Mouse (Mus musculus) MEL (cell line): ENCODE data around the gene Rpl37a. TPM values are rescaled to one million over a fixed set of nuclear protein-coding genes. Genes with fewer than 3 reads are reported as not detected.

Source experiments
- DNase-seq: peaks from one replicate; pipeline ENCODE4 v3.0.0; 2011; ENCODE audit warnings: low read depth, low spot score
- H3K27ac ChIP-seq: 2 replicates; pipeline ENCODE4 v1.5.1; 2012; ENCODE audit warnings: low read depth, mild to moderate bottlenecking, control low read depth, low read length, moderate library complexity; ENCODE audit not compliant: control insufficient read depth
- H3K27me3 ChIP-seq, 2 experiments: fragments of 150-350 bp in 1 of 2; sonication (generic) in 1 of 2; 2 replicates each; pipeline ENCODE4 v1.6.1; 2012; ENCODE audit warnings: low read length in 2 of 2, mild to moderate bottlenecking in 2 of 2, improper control_type of control experiment in 1 of 2, moderate library complexity in 1 of 2; ENCODE audit not compliant: insufficient read depth in 2 of 2, control insufficient read depth in 1 of 2
- H3K36me3 ChIP-seq, 2 experiments: 2 replicates each; pipeline ENCODE4 v1.6.1; 2012 to 2014; ENCODE audit warnings: low read length in 2 of 2, improper control_type of control experiment in 1 of 2, inconsistent platforms in 1 of 2, mild to moderate bottlenecking in 1 of 2; ENCODE audit not compliant: insufficient read depth in 2 of 2, control insufficient read depth in 1 of 2
- H3K4me1 ChIP-seq, 2 experiments: fragments of 150-350 bp in 1 of 2; sonication (generic) in 1 of 2; 2 replicates each; pipeline ENCODE4 v1.6.1; 2012; ENCODE audit warnings: low read length in 2 of 2, improper control_type of control experiment in 1 of 2, mild to moderate bottlenecking in 1 of 2; ENCODE audit not compliant: insufficient read depth in 2 of 2, control insufficient read depth in 1 of 2
- H3K4me3 ChIP-seq, 2 experiments: fragments of 150-350 bp in 1 of 2; sonication (generic) in 1 of 2; 2 replicates each; pipeline ENCODE4 v1.5.1; 2012; ENCODE audit warnings: low read depth in 2 of 2, low read length in 2 of 2, mild to moderate bottlenecking in 2 of 2, moderate library complexity in 2 of 2, control low read depth in 1 of 2, improper control_type of control experiment in 1 of 2; ENCODE audit not compliant: control insufficient read depth in 1 of 2, insufficient read depth in 1 of 2
- H3K79me2 ChIP-seq: 2 replicates; pipeline ENCODE4 v1.6.1; 2012; ENCODE audit warnings: mild to moderate bottlenecking, low read length, moderate library complexity; ENCODE audit not compliant: control insufficient read depth, poor library complexity, insufficient read depth
- H3K9ac ChIP-seq: 2 replicates; pipeline ENCODE4 v1.6.1; 2012; ENCODE audit warnings: low read depth, mild to moderate bottlenecking, control low read depth, low read length, moderate library complexity; ENCODE audit not compliant: control insufficient read depth, poor library complexity, severe bottlenecking
- H3K9me3 ChIP-seq: fragments of 150-350 bp; sonication (generic); replicated peaks from 2 replicates; pipeline ENCODE4 v1.6.1; 2012; ENCODE audit warnings: mild to moderate bottlenecking, low read length, improper control_type of control experiment, moderate library complexity; ENCODE audit not compliant: insufficient read depth
- BHLHE40 ChIP-seq: IDR thresholded peaks from 2 replicates; pipeline ENCODE4 v1.6.1; 2012; ENCODE audit warnings: low read depth, mild to moderate bottlenecking, inconsistent platforms, low read length, improper control_type of control experiment, borderline replicate concordance
- CTCF ChIP-seq, 3 experiments: IDR thresholded peaks in 2 of 3; conservative IDR thresholded peaks in 1 of 3; 2 replicates each; pipeline ENCODE4 v1.5.1; 2011 to 2012; ENCODE audit warnings: low read length in 3 of 3, low read depth in 2 of 3, mild to moderate bottlenecking in 2 of 3, improper control_type of control experiment in 1 of 3, inconsistent platforms in 1 of 3, mixed read lengths in 1 of 3, moderate library complexity in 1 of 3; ENCODE audit not compliant: control insufficient read depth in 1 of 3, insufficient read depth in 1 of 3, poor library complexity in 1 of 3, severe bottlenecking in 1 of 3
- E2F4 ChIP-seq: IDR thresholded peaks from 2 replicates; pipeline ENCODE4 v1.6.1; 2011; ENCODE audit warnings: low read depth, low read length, improper control_type of control experiment, borderline replicate concordance
- EP300 ChIP-seq, 2 experiments: IDR thresholded peaks; 2 replicates each; pipeline ENCODE4 v1.6.1; 2011; ENCODE audit warnings: improper control_type of control experiment in 2 of 2, low read length in 2 of 2, low read depth in 1 of 2, mild to moderate bottlenecking in 1 of 2
- GABPA ChIP-seq: IDR thresholded peaks from 2 replicates; pipeline ENCODE4 v1.6.1; 2012; ENCODE audit warnings: low read depth, mild to moderate bottlenecking, inconsistent platforms, low read length, improper control_type of control experiment, moderate library complexity
- JUND ChIP-seq: IDR thresholded peaks from 2 replicates; pipeline ENCODE4 v1.6.1; 2011; ENCODE audit warnings: low read depth, mild to moderate bottlenecking, improper control_type of control experiment, low read length
- MEF2A ChIP-seq: IDR thresholded peaks from 2 replicates; pipeline ENCODE4 v1.6.1; 2014; ENCODE audit warnings: low read depth, mild to moderate bottlenecking, inconsistent platforms, low read length, improper control_type of control experiment; ENCODE audit not compliant: poor library complexity, insufficient replicate concordance, severe bottlenecking; ENCODE audit errors: extremely low read depth
- MXI1 ChIP-seq: IDR thresholded peaks from 2 replicates; pipeline ENCODE4 v1.6.1; 2011; ENCODE audit warnings: mild to moderate bottlenecking, low read depth, low read length, improper control_type of control experiment
- MYC ChIP-seq: IDR thresholded peaks from 2 replicates; pipeline ENCODE4 v1.6.1; 2011; ENCODE audit warnings: low read depth, mild to moderate bottlenecking, low read length, improper control_type of control experiment, moderate library complexity
- NRF1 ChIP-seq: IDR thresholded peaks from 2 replicates; pipeline ENCODE4 v1.6.1; 2014; ENCODE audit warnings: low read depth, mild to moderate bottlenecking, inconsistent platforms, low read length, improper control_type of control experiment, moderate library complexity; ENCODE audit not compliant: poor library complexity, insufficient read depth, severe bottlenecking
- POLR2A ChIP-seq, 2 experiments: IDR thresholded peaks; 2 replicates each; pipeline ENCODE4 v1.6.1; 2011 to 2012; ENCODE audit warnings: low read length in 2 of 2, mild to moderate bottlenecking in 2 of 2, control low read depth in 1 of 2, improper control_type of control experiment in 1 of 2, low read depth in 1 of 2, moderate library complexity in 1 of 2; ENCODE audit not compliant: control insufficient read depth in 1 of 2, insufficient read depth in 1 of 2, poor library complexity in 1 of 2
- RAD21 ChIP-seq: IDR thresholded peaks from 2 replicates; pipeline ENCODE4 v1.6.1; 2011; ENCODE audit warnings: mild to moderate bottlenecking, low read depth, low read length, improper control_type of control experiment
- SIN3A ChIP-seq: IDR thresholded peaks from 2 replicates; pipeline ENCODE4 v1.6.1; 2012; ENCODE audit warnings: low read length, improper control_type of control experiment, inconsistent platforms
- TAL1 ChIP-seq: IDR thresholded peaks from 2 replicates; pipeline ENCODE4 v1.6.1; 2012; ENCODE audit warnings: mild to moderate bottlenecking, inconsistent platforms, low read length, moderate library complexity, mixed read lengths
- TBP ChIP-seq: IDR thresholded peaks from 2 replicates; pipeline ENCODE4 v1.8.0; 2011; ENCODE audit warnings: low read depth, low read length, improper control_type of control experiment
- TCF12 ChIP-seq: IDR thresholded peaks from 2 replicates; pipeline ENCODE4 v1.6.1; 2014; ENCODE audit warnings: low read depth, mild to moderate bottlenecking, inconsistent platforms, low read length, improper control_type of control experiment, moderate library complexity
- USF1 ChIP-seq: IDR thresholded peaks from 2 replicates; pipeline ENCODE4 v1.6.1; 2014; ENCODE audit warnings: low read depth, mild to moderate bottlenecking, inconsistent platforms, low read length, improper control_type of control experiment, moderate library complexity
- USF2 ChIP-seq, 2 experiments: IDR thresholded peaks; 2 replicates each; pipeline ENCODE4 v1.6.1; 2011 to 2012; ENCODE audit warnings: improper control_type of control experiment in 2 of 2, low read length in 2 of 2, borderline replicate concordance in 1 of 2, inconsistent platforms in 1 of 2, low read depth in 1 of 2, mild to moderate bottlenecking in 1 of 2; ENCODE audit not compliant: insufficient read depth in 1 of 2
- ZC3H11A ChIP-seq: IDR thresholded peaks from 2 replicates; pipeline ENCODE4 v1.6.1; 2012; ENCODE audit warnings: low read depth, mild to moderate bottlenecking, inconsistent platforms, low read length, improper control_type of control experiment
- ZNF384 ChIP-seq: IDR thresholded peaks from 2 replicates; pipeline ENCODE4 v1.6.1; 2012; ENCODE audit warnings: low read depth, mild to moderate bottlenecking, inconsistent platforms, low read length, improper control_type of control experiment
- polyA plus RNA-seq, 2 experiments: library from polyadenylated mRNA; stranded (reverse) in 1 of 2; unstranded in 1 of 2; fragments of >175 nt in 1 of 2; fragments of >200 nt in 1 of 2; gene quantifications; 2 replicates each; pipeline versions ENCODE4 v1.2.1 to v1.2.4; 2012; ENCODE audit warnings: low replicate concordance in 2 of 2, low read depth in 1 of 2; ENCODE audit not compliant: insufficient read length in 2 of 2, insufficient read depth in 1 of 2, missing spikeins in 1 of 2
- total RNA-seq: library from RNA; depleted of rRNA; stranded (reverse); fragments of 300-350 nt; gene quantifications from 2 replicates; pipeline ENCODE4 v1.2.3, GENCODE M21; 2012

Rpl37a gene
- total and polyA plus RNA-seq, 3 experiments, result 1,104 to 4,601 (median 2,623) TPM

- H3K79me2 ChIP-seq, result no peaks in the 10 kb centered on the region
- no peak overlapping the region for H3K9ac ChIP-seq
- H3K4me1 ChIP-seq, result no peaks in the 10 kb centered on the region
- H3K36me3 ChIP-seq, result no peaks in the 10 kb centered on the region
- TF ChIP-seq MEF2A (no peak), TBP (no peak), SIN3A (no peak), ZC3H11A (no peak), USF2 (IDR thresholded peaks at IDR 0.05; ENCODE audit: borderline replicate concordance in 1 of 2, insufficient read depth in 1 of 2, low read depth in 1 of 2, low read length in 2 of 2) (no peak), CTCF (IDR thresholded peaks at IDR 0.05 in 2 of 3, conservative IDR thresholded peaks at IDR 0.05 in 1 of 3; ENCODE audit: control insufficient read depth in 1 of 3, insufficient read depth in 1 of 3, low read depth in 2 of 3, low read length in 3 of 3, poor library complexity in 1 of 3, severe bottlenecking in 1 of 3) (no peak), TAL1 (no peak), POLR2A (IDR thresholded peaks at IDR 0.05; ENCODE audit: control insufficient read depth in 1 of 2, insufficient read depth in 1 of 2, low read depth in 1 of 2, low read length in 2 of 2, poor library complexity in 1 of 2) (no peak), BHLHE40 (no peak), USF1 (no peak), JUND (no peak), TCF12 (no peak), ZNF384 (no peak)
- no peak overlapping the region for H3K27ac ChIP-seq
- no peak overlapping the region for H3K4me3 ChIP-seq
- no peaks in the 10 kb centered on the region for H3K9me3 ChIP-seq
- H3K27me3 ChIP-seq, result no peaks in the 10 kb centered on the region
- no peak for DNase-seq
Measured at GRCm38 (mm10) chr1:72736397-72737125, 25.5 kb downstream of the Rpl37a start.

- H3K4me3 ChIP-seq, result no peak overlapping the region
- H3K4me1 ChIP-seq, result no peaks in the 10 kb centered on the region
- no peak overlapping the region for H3K9ac ChIP-seq
- no peaks in the 10 kb centered on the region for H3K27me3 ChIP-seq
- no peak overlapping the region for H3K27ac ChIP-seq
- no peak for DNase-seq
- no peak for TF ChIP-seq MYC
- TF ChIP-seq RAD21, result no peak
- TF ChIP-seq USF1, result no peak
- TF ChIP-seq ZC3H11A, result no peak
- no peak for TF ChIP-seq BHLHE40
- TF ChIP-seq MXI1, result no peak
- no peak for TF ChIP-seq EP300 (IDR thresholded peaks at IDR 0.05; ENCODE audit: low read depth in 1 of 2, low read length in 2 of 2)
- no peak for TF ChIP-seq TCF12
- TF ChIP-seq E2F4, result no peak
- no peak for TF ChIP-seq CTCF (IDR thresholded peaks at IDR 0.05 in 2 of 3, conservative IDR thresholded peaks at IDR 0.05 in 1 of 3; ENCODE audit: control insufficient read depth in 1 of 3, insufficient read depth in 1 of 3, low read depth in 2 of 3, low read length in 3 of 3, poor library complexity in 1 of 3, severe bottlenecking in 1 of 3)
- TF ChIP-seq NRF1, result no peak
- TF ChIP-seq GABPA, result no peak
- no peak for TF ChIP-seq USF2 (IDR thresholded peaks at IDR 0.05; ENCODE audit: borderline replicate concordance in 1 of 2, insufficient read depth in 1 of 2, low read depth in 1 of 2, low read length in 2 of 2)
- no peaks in the 10 kb centered on the region for H3K79me2 ChIP-seq
- H3K9me3 ChIP-seq, result no peaks in the 10 kb centered on the region
- no peaks in the 10 kb centered on the region for H3K36me3 ChIP-seq
Measured at GRCm38 (mm10) chr1:72738946-72739680, 28.0 kb downstream of the Rpl37a start.
